Mouse (Mus musculus): ENCODE results near the gene Rps6kb2. TPM values are rescaled to one million over a fixed set of nuclear protein-coding genes. Genes with fewer than 3 reads are reported as not detected.

The Rps6kb2 gene
- polyA plus RNA-seq, 1 experiment, result 11.1 TPM

- Histone ChIP-seq H3K4me3 (ENCODE audit: control insufficient read depth, low read depth, low read length) (no peak overlapping the region), H3K27me3 (ENCODE audit: control insufficient read depth, insufficient read depth, low read length) (no peaks in the 10 kb centered on the region), H3K4me1 (ENCODE audit: control insufficient read depth, insufficient read depth, low read length) (peaks cover 8% of the 10 kb centered on the region), H3K27ac (ENCODE audit: control insufficient read depth, insufficient read depth, low read depth, low read length) (no peak overlapping the region), H3K36me3 (ENCODE audit: control insufficient read depth, insufficient read depth, low read length) (no peaks in the 10 kb centered on the region)
- TF ChIP-seq CTCF (IDR thresholded peaks at IDR 0.05; ENCODE audit: control insufficient read depth, insufficient read depth, insufficient replicate concordance, low read depth, low read length) (no peak), POLR2A (IDR thresholded peaks at IDR 0.05; ENCODE audit: control insufficient read depth, low read depth, low read length) (no peak)
Observed at GRCm38 (mm10) chr19:4164100-4164499, 946 bp upstream of the Rps6kb2 start.

GRCm38 (mm10) chr19:4163543-4163887 is 361 bp upstream of the Rps6kb2 start:
- TF ChIP-seq POLR2A (IDR thresholded peaks at IDR 0.05; ENCODE audit: control insufficient read depth, low read depth, low read length), result no peak
- no peak for TF ChIP-seq CTCF (IDR thresholded peaks at IDR 0.05; ENCODE audit: control insufficient read depth, insufficient read depth, insufficient replicate concordance, low read depth, low read length)
- H3K27ac ChIP-seq (ENCODE audit: control insufficient read depth, insufficient read depth, low read depth, low read length), result peak overlapping the region; percentile 33
- H3K27me3 ChIP-seq (ENCODE audit: control insufficient read depth, insufficient read depth, low read length), result no peaks in the 10 kb centered on the region

GRCm38 (mm10) chr19:4159049-4159448 is 4.1 kb downstream of the Rps6kb2 start:
- TF ChIP-seq POLR2A (IDR thresholded peaks at IDR 0.05; ENCODE audit: control insufficient read depth, low read depth, low read length) (no peak), CTCF (IDR thresholded peaks at IDR 0.05; ENCODE audit: control insufficient read depth, insufficient read depth, insufficient replicate concordance, low read depth, low read length) (no peak)
- H3K27ac ChIP-seq (ENCODE audit: control insufficient read depth, insufficient read depth, low read depth, low read length), result no peak overlapping the region
- no peaks in the 10 kb centered on the region for H3K36me3 ChIP-seq (ENCODE audit: control insufficient read depth, insufficient read depth, low read length)
- peaks cover 8% of the 10 kb centered on the region for H3K4me1 ChIP-seq (ENCODE audit: control insufficient read depth, insufficient read depth, low read length)
- H3K4me3 ChIP-seq (ENCODE audit: control insufficient read depth, low read depth, low read length), result no peak overlapping the region
- H3K27me3 ChIP-seq (ENCODE audit: control insufficient read depth, insufficient read depth, low read length), result no peaks in the 10 kb centered on the region

More at GRCm38 (mm10) chr19:4163543-4163887, 361 bp upstream of the Rps6kb2 start:
- no peaks in the 10 kb centered on the region for H3K36me3 ChIP-seq (ENCODE audit: control insufficient read depth, insufficient read depth, low read length)
- H3K4me3 ChIP-seq (ENCODE audit: control insufficient read depth, low read depth, low read length), result peak overlapping the region; percentile 93
- H3K4me1 ChIP-seq (ENCODE audit: control insufficient read depth, insufficient read depth, low read length), result peaks cover 8% of the 10 kb centered on the region

- H3K4me3 ChIP-seq (ENCODE audit: control insufficient read depth, low read depth, low read length), result no peak overlapping the region
- no peaks in the 10 kb centered on the region for H3K4me1 ChIP-seq (ENCODE audit: control insufficient read depth, insufficient read depth, low read length)
- TF ChIP-seq CTCF (IDR thresholded peaks at IDR 0.05; ENCODE audit: control insufficient read depth, insufficient read depth, insufficient replicate concordance, low read depth, low read length), result no peak
- no peak for TF ChIP-seq POLR2A (IDR thresholded peaks at IDR 0.05; ENCODE audit: control insufficient read depth, low read depth, low read length)
- H3K36me3 ChIP-seq (ENCODE audit: control insufficient read depth, insufficient read depth, low read length), result no peaks in the 10 kb centered on the region
- no peak overlapping the region for H3K27ac ChIP-seq (ENCODE audit: control insufficient read depth, insufficient read depth, low read depth, low read length)
- no peaks in the 10 kb centered on the region for H3K27me3 ChIP-seq (ENCODE audit: control insufficient read depth, insufficient read depth, low read length)
Observed at GRCm38 (mm10) chr19:4156771-4157170, 6.4 kb downstream of the Rps6kb2 start.

GRCm38 (mm10) chr19:4156073-4156579 is 7.0 kb downstream of the Rps6kb2 start:
- no peaks in the 10 kb centered on the region for H3K36me3 ChIP-seq (ENCODE audit: control insufficient read depth, insufficient read depth, low read length)
- TF ChIP-seq CTCF (IDR thresholded peaks at IDR 0.05; ENCODE audit: control insufficient read depth, insufficient read depth, insufficient replicate concordance, low read depth, low read length), result no peak
- no peak for TF ChIP-seq POLR2A (IDR thresholded peaks at IDR 0.05; ENCODE audit: control insufficient read depth, low read depth, low read length)
- no peaks in the 10 kb centered on the region for H3K27me3 ChIP-seq (ENCODE audit: control insufficient read depth, insufficient read depth, low read length)
- H3K4me1 ChIP-seq (ENCODE audit: control insufficient read depth, insufficient read depth, low read length), result no peaks in the 10 kb centered on the region
- H3K4me3 ChIP-seq (ENCODE audit: control insufficient read depth, low read depth, low read length), result no peak overlapping the region
- no peak overlapping the region for H3K27ac ChIP-seq (ENCODE audit: control insufficient read depth, insufficient read depth, low read depth, low read length)

GRCm38 (mm10) chr19:4155223-4156072 is 7.7 kb downstream of the Rps6kb2 start:
- no peaks in the 10 kb centered on the region for H3K36me3 ChIP-seq (ENCODE audit: control insufficient read depth, insufficient read depth, low read length)
- TF ChIP-seq POLR2A (IDR thresholded peaks at IDR 0.05; ENCODE audit: control insufficient read depth, low read depth, low read length), result no peak
- TF ChIP-seq CTCF (IDR thresholded peaks at IDR 0.05; ENCODE audit: control insufficient read depth, insufficient read depth, insufficient replicate concordance, low read depth, low read length), result no peak
- H3K27me3 ChIP-seq (ENCODE audit: control insufficient read depth, insufficient read depth, low read length), result no peaks in the 10 kb centered on the region
- no peaks in the 10 kb centered on the region for H3K4me1 ChIP-seq (ENCODE audit: control insufficient read depth, insufficient read depth, low read length)
- no peak overlapping the region for H3K4me3 ChIP-seq (ENCODE audit: control insufficient read depth, low read depth, low read length)
- no peak overlapping the region for H3K27ac ChIP-seq (ENCODE audit: control insufficient read depth, insufficient read depth, low read depth, low read length)

- Histone ChIP-seq H3K4me1 (ENCODE audit: control insufficient read depth, insufficient read depth, low read length) (peaks cover 3% of the 10 kb centered on the region; the same call in 1 of the 2 replicates), H3K36me3 (ENCODE audit: control insufficient read depth, insufficient read depth, low read length) (no peaks in the 10 kb centered on the region), H3K4me3 (ENCODE audit: control insufficient read depth, low read depth, low read length) (no peak overlapping the region), H3K27ac (ENCODE audit: control insufficient read depth, insufficient read depth, low read depth, low read length) (no peak overlapping the region), H3K27me3 (ENCODE audit: control insufficient read depth, insufficient read depth, low read length) (no peaks in the 10 kb centered on the region)
- TF ChIP-seq CTCF (IDR thresholded peaks at IDR 0.05; ENCODE audit: control insufficient read depth, insufficient read depth, insufficient replicate concordance, low read depth, low read length), result no peak
- no peak for TF ChIP-seq POLR2A (IDR thresholded peaks at IDR 0.05; ENCODE audit: control insufficient read depth, low read depth, low read length)
Observed at GRCm38 (mm10) chr19:4154437-4155222, 8.5 kb downstream of the Rps6kb2 start.
